Mouse (Mus musculus): ENCODE measurements around the gene Snapc4.

The Snapc4 gene

DNA sequence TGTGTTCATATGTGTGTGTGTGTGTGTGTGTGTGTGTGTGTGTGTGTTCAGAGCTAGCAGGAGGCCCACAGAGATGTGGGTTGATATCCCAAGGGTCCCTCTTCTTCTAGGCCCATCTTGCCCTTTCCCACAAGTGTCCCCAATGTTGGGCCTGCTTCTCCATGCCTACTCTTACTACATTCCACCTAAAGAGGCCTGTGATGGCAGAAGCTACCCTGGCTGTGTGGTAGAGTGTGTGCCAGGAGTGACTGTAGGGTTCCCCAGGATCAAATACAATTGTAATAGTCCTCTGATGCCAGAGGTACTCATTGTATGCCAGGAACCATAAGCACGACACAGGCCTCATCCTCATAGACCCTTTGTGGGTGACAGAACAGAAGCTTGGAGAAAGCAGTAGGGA is 67.1 kb downstream of the Snapc4 start:
- DNase-seq (ENCODE audit: low spot score), result no peak

DNA sequence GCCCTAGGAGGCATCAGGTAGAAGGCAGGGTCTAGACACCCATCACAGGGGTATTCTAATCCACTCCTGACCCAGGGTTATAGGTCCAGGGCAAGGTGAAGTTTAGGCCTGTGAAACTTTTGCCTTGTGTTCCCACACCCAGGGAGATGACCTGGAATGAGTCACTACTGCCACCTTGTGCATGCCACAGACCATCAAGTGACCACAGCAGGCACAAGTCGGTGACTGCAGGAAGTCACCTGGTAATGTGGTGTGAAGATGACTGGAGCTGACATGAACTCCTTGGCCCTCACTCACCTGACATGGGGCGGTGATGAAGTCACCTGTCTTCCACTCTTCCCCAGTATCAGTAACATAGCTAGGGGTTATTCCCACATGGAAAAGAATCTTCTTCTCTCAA is 67.6 kb downstream of the Snapc4 start:
- no peak for DNase-seq (ENCODE audit: low spot score)

All from testis, postnatal 14 days (tissue).